Mouse (Mus musculus) CH12.LX (cell line): Measurements from ENCODE around the gene Srrm4.

Experiments
- CTCF ChIP-seq, 2 experiments: IDR thresholded peaks in 1 of 2; conservative IDR thresholded peaks in 1 of 2; 2 replicates each; pipeline ENCODE4 v1.5.1; 2011 to 2012; ENCODE audit warnings: low read depth in 2 of 2, low read length in 2 of 2, improper control_type of control experiment in 1 of 2, inconsistent platforms in 1 of 2, mild to moderate bottlenecking in 1 of 2, moderate library complexity in 1 of 2
- GABPA ChIP-seq: IDR thresholded peaks from 2 replicates; pipeline ENCODE4 v1.6.1; 2012; ENCODE audit warnings: low read depth, low read length, improper control_type of control experiment, inconsistent platforms; ENCODE audit not compliant: insufficient replicate concordance
- HCFC1 ChIP-seq: IDR thresholded peaks from 2 replicates; pipeline ENCODE4 v1.6.1; 2012; ENCODE audit warnings: low read depth, mild to moderate bottlenecking, inconsistent platforms, low read length, improper control_type of control experiment
- POLR2AphosphoS2 ChIP-seq: IDR thresholded peaks from 2 replicates; pipeline ENCODE4 v1.6.1; 2011; ENCODE audit warnings: low read depth, low read length, improper control_type of control experiment
- TCF12 ChIP-seq: IDR thresholded peaks from 2 replicates; pipeline ENCODE4 v1.6.1; 2014; ENCODE audit warnings: low read depth, mild to moderate bottlenecking, inconsistent platforms, low read length, improper control_type of control experiment

DNA sequence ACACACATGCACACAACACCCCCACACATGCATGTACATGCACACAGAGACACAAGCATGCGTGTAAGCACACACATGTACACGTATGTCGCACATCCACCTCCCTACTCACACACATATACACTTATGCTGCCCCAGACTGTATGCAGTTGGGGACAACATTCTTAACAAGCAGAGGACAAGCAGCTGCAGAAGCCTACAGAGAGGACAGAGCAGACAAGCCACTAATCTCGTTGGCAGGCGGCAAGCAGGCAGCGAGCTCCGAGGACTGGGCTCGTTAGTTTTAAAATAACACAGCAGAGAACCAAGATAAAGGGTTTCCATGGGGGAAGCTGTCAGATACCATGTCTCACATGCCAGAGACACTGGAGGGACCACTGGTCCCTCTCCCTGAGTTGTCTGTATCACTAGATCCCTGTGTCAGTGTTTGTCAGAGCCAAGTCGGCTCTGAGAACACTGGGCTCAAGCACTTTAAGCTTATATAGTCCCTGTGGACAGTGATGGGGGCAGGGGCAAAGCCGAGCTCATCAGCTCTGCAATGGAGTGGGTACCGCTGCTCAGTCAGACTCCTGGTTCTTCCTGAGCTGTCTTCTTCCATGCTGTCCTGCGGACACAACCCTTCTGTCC is 99.7 kb downstream of the Srrm4 start:
- no peak for TF ChIP-seq CTCF (conservative IDR thresholded peaks at IDR 0.05 in 1 of 2, IDR thresholded peaks at IDR 0.05 in 1 of 2; ENCODE audit: low read depth in 2 of 2, low read length in 2 of 2)
- TF ChIP-seq HCFC1: no peak
- TF ChIP-seq POLR2AphosphoS2: no peak
- TF ChIP-seq TCF12: no peak
- TF ChIP-seq GABPA: no peak
